Mouse (Mus musculus): Measurements from ENCODE around the gene Trmu. TPM values are rescaled to one million over a fixed set of nuclear protein-coding genes. Genes with fewer than 3 reads are reported as not detected.

The Trmu gene
- total RNA-seq, 1 experiment = 30.4 TPM

DNA sequence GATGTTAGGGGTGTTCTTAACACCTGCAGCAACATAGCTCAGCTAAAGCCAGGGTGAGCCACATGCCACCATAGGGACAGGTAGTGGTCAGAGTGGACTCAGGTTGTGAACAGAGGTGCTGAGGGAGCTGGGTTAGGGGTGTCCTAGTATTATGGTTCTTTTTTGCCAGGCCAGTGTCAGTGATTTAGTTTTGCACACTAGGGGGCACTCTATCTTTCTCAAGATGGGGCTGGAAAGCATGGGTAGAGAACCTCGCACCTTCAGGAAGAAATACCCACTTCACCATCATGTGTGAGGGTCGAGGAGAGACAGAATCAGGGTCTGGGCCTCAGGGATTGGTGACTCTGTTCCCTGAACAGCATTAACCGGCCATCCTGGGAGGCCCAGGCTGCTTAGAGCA, 43.8 kb upstream of the Trmu start:
- Histone ChIP-seq H3K9me3 (ENCODE audit: control insufficient read depth, insufficient read depth, low read depth, low read length) (no peaks in the 10 kb centered on the region), H3K9ac (ENCODE audit: insufficient read depth, low read depth, low read length, poor library complexity, severe bottlenecking) (no peak overlapping the region), H3K4me1 (ENCODE audit: control insufficient read depth in 2 of 2, insufficient read depth in 2 of 2, low read length in 2 of 2, poor library complexity in 1 of 2) (peaks cover 0 to 2% of the 10 kb centered on the region in 2 experiments; a peak in 1 of 4 replicates), H3K27ac (ENCODE audit: insufficient read depth, low read depth, low read length, poor library complexity, severe bottlenecking) (no peak overlapping the region), H3K36me3 (ENCODE audit: control insufficient read depth, insufficient read depth, low read length, poor library complexity, severe bottlenecking) (no peaks in the 10 kb centered on the region), H3K4me3 (ENCODE audit: insufficient read depth in 1 of 2, low read depth in 1 of 2, low read length in 2 of 2, poor library complexity in 1 of 2, severe bottlenecking in 1 of 2) (no peak overlapping the region)
- no peak for DNase-seq (ENCODE audit: low read depth, low spot score)
- TF ChIP-seq ZC3H11A (IDR thresholded peaks at IDR 0.05; ENCODE audit: borderline replicate concordance, low read depth, low read length) (no peak), CHD2 (IDR thresholded peaks at IDR 0.05; ENCODE audit: low read depth, low read length) (no peak)
- in situ Hi-C loops (cut with MboI; ENCODE audit: low sequenced_read_pairs in 2 of 2, unreplicated experiment in 2 of 2) = no loop called here

DNA sequence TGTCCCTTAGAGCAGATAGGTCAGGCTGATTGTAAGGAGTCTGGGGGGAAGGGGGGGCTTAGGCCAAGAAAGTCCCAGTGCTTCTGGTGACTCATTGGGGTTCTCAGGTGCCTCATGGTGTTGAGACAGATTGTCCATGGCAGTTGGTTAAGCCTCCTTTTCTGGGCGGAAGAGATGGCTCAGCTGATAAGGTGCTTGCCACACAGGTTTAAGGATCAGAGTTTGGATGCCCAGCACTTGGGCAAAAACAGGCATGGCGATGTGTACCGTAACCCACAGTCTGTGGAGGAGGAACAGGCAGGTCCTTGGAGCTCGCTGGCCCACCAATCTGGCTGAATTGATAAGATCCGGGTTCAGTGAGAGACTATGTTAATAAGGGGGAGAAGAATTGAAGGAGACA, 42.2 kb upstream of the Trmu start:
- Histone ChIP-seq H3K4me3 (ENCODE audit: insufficient read depth in 1 of 2, low read depth in 1 of 2, low read length in 2 of 2, poor library complexity in 1 of 2, severe bottlenecking in 1 of 2) (no peak overlapping the region), H3K9ac (ENCODE audit: insufficient read depth, low read depth, low read length, poor library complexity, severe bottlenecking) (no peak overlapping the region), H3K36me3 (ENCODE audit: control insufficient read depth, insufficient read depth, low read length, poor library complexity, severe bottlenecking) (no peaks in the 10 kb centered on the region), H3K4me1 (ENCODE audit: control insufficient read depth in 2 of 2, insufficient read depth in 2 of 2, low read length in 2 of 2, poor library complexity in 1 of 2) (peaks cover 0 to 11% of the 10 kb centered on the region in 2 experiments; a peak in 2 of 4 replicates), H3K27ac (ENCODE audit: insufficient read depth, low read depth, low read length, poor library complexity, severe bottlenecking) (no peak overlapping the region), H3K9me3 (ENCODE audit: control insufficient read depth, insufficient read depth, low read depth, low read length) (no peaks in the 10 kb centered on the region)
- in situ Hi-C loops (cut with MboI; ENCODE audit: low sequenced_read_pairs in 2 of 2, unreplicated experiment in 2 of 2) = no loop called here
- TF ChIP-seq ZC3H11A (IDR thresholded peaks at IDR 0.05; ENCODE audit: borderline replicate concordance, low read depth, low read length) = no peak
- TF ChIP-seq HCFC1 (IDR thresholded peaks at IDR 0.05; ENCODE audit: borderline replicate concordance, insufficient read depth, low read length) = no peak
- TF ChIP-seq CHD2 (IDR thresholded peaks at IDR 0.05; ENCODE audit: low read depth, low read length) = no peak
- TF ChIP-seq MAFK (IDR thresholded peaks at IDR 0.05; ENCODE audit: insufficient read depth, low read depth, low read length) = no peak
- TF ChIP-seq ZNF384 (IDR thresholded peaks at IDR 0.05; ENCODE audit: low read depth, low read length) = no peak
- no peak for DNase-seq (ENCODE audit: low read depth, low spot score)

DNA sequence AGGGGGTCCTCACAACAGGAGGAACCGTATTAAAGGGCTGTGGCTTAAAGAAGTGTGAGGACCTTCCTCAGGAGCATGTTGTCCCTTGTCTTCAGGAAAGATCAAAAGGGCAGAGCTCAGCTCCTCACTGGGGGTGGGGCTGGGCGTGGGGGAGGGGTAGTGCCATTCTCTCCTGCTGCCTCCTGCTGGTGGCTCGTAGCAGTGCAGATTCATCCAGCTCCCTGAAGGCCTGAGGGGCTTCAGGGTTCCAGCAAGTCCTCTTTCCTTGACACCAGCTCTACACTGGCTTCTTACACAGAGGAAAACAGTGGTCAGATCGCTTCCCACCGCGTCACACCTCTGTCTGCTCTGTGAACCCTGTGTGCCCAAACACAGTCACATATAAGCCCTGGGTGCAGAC, 38.1 kb upstream of the Trmu start:
- peaks cover 0 to 12% of the 10 kb centered on the region in 2 experiments; a peak in 2 of 4 replicates for H3K4me1 ChIP-seq (ENCODE audit: control insufficient read depth in 2 of 2, insufficient read depth in 2 of 2, low read length in 2 of 2, poor library complexity in 1 of 2)
- H3K4me3 ChIP-seq (ENCODE audit: insufficient read depth in 1 of 2, low read depth in 1 of 2, low read length in 2 of 2, poor library complexity in 1 of 2, severe bottlenecking in 1 of 2) = no peak overlapping the region
- TF ChIP-seq ZNF384 (IDR thresholded peaks at IDR 0.05; ENCODE audit: low read depth, low read length) (no peak), CHD2 (IDR thresholded peaks at IDR 0.05; ENCODE audit: low read depth, low read length) (no peak), ZC3H11A (IDR thresholded peaks at IDR 0.05; ENCODE audit: borderline replicate concordance, low read depth, low read length) (no peak), HCFC1 (IDR thresholded peaks at IDR 0.05; ENCODE audit: borderline replicate concordance, insufficient read depth, low read length) (no peak), MAFK (IDR thresholded peaks at IDR 0.05; ENCODE audit: insufficient read depth, low read depth, low read length) (no peak)
- no peak overlapping the region for H3K9ac ChIP-seq (ENCODE audit: insufficient read depth, low read depth, low read length, poor library complexity, severe bottlenecking)
- in situ Hi-C loops (cut with MboI; ENCODE audit: low sequenced_read_pairs in 2 of 2, unreplicated experiment in 2 of 2) = no loop called here
- DNase-seq (ENCODE audit: low read depth, low spot score) = no peak
- H3K9me3 ChIP-seq (ENCODE audit: control insufficient read depth, insufficient read depth, low read depth, low read length) = no peaks in the 10 kb centered on the region
- H3K27ac ChIP-seq (ENCODE audit: insufficient read depth, low read depth, low read length, poor library complexity, severe bottlenecking) = no peak overlapping the region
- H3K36me3 ChIP-seq (ENCODE audit: control insufficient read depth, insufficient read depth, low read length, poor library complexity, severe bottlenecking) = no peaks in the 10 kb centered on the region

DNA sequence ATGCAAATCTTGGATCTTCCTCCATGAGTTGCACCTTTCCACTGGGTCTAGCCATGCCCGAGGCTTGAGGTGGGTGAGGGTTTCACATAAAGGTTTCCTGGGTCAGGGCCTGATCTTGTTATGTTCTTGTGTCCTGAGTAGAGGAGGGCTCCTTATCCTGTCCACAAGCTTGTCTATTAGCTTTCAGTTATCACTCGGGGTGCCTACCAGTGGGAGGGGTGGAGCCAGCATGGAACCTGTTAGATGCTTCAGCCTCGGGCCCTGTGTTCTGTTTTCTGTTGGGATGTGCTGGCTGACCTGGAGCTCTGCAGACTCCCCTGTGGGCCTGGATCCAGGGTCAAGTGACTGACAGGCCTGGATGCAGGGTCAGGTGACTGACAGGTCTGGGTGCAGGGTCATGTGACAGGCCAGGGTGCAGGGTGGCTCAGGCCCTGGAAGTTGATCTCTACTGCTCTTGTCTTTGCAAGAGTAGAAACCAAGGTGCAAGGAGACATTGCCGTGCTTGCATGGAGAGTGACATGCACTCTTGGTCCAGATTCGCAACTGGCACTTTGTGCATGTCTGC, 37.2 kb upstream of the Trmu start:
- Histone ChIP-seq H3K9me3 (ENCODE audit: control insufficient read depth, insufficient read depth, low read depth, low read length) (no peaks in the 10 kb centered on the region), H3K36me3 (ENCODE audit: control insufficient read depth, insufficient read depth, low read length, poor library complexity, severe bottlenecking) (no peaks in the 10 kb centered on the region), H3K4me1 (ENCODE audit: control insufficient read depth in 2 of 2, insufficient read depth in 2 of 2, low read length in 2 of 2, poor library complexity in 1 of 2) (peaks cover 0 to 12% of the 10 kb centered on the region in 2 experiments; a peak in 2 of 4 replicates), H3K9ac (ENCODE audit: insufficient read depth, low read depth, low read length, poor library complexity, severe bottlenecking) (no peak overlapping the region), H3K27ac (ENCODE audit: insufficient read depth, low read depth, low read length, poor library complexity, severe bottlenecking) (no peak overlapping the region), H3K4me3 (ENCODE audit: insufficient read depth in 1 of 2, low read depth in 1 of 2, low read length in 2 of 2, poor library complexity in 1 of 2, severe bottlenecking in 1 of 2) (no peak overlapping the region)
- in situ Hi-C loops (cut with MboI; ENCODE audit: low sequenced_read_pairs in 2 of 2, unreplicated experiment in 2 of 2) = no loop called here
- no peak for DNase-seq (ENCODE audit: low read depth, low spot score)
- TF ChIP-seq ZC3H11A (IDR thresholded peaks at IDR 0.05; ENCODE audit: borderline replicate concordance, low read depth, low read length) (no peak), MAFK (IDR thresholded peaks at IDR 0.05; ENCODE audit: insufficient read depth, low read depth, low read length) (no peak), ZNF384 (IDR thresholded peaks at IDR 0.05; ENCODE audit: low read depth, low read length) (no peak), HCFC1 (IDR thresholded peaks at IDR 0.05; ENCODE audit: borderline replicate concordance, insufficient read depth, low read length) (no peak), CHD2 (IDR thresholded peaks at IDR 0.05; ENCODE audit: low read depth, low read length) (no peak)

DNA sequence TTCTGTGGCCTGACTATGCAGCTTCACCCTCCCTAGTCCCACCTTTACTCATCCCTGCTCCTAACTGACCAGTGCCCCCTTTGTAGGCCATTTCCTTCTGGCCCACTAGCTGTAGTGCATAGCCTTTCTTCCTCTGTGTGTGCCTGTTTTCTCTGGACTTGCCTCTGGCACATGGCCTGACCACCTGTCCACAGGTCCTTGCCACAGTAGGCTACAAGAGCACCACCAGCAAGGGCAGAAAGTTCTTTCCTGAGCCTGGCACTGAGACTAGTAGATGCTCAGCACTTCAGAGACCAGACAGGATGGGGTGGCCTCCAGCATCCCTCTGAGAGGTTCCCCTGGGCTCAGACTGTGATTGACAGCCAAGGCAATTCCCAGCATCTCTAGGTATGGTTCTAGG, 34.0 kb upstream of the Trmu start:
- peaks cover 0 to 12% of the 10 kb centered on the region in 2 experiments; a peak in 2 of 4 replicates for H3K4me1 ChIP-seq (ENCODE audit: control insufficient read depth in 2 of 2, insufficient read depth in 2 of 2, low read length in 2 of 2, poor library complexity in 1 of 2)
- H3K9ac ChIP-seq (ENCODE audit: insufficient read depth, low read depth, low read length, poor library complexity, severe bottlenecking) = no peak overlapping the region
- no peak for TF ChIP-seq ZNF384 (IDR thresholded peaks at IDR 0.05; ENCODE audit: low read depth, low read length)
- TF ChIP-seq ZC3H11A (IDR thresholded peaks at IDR 0.05; ENCODE audit: borderline replicate concordance, low read depth, low read length) = no peak
- no peak for TF ChIP-seq CHD2 (IDR thresholded peaks at IDR 0.05; ENCODE audit: low read depth, low read length)
- no peak for TF ChIP-seq MAFK (IDR thresholded peaks at IDR 0.05; ENCODE audit: insufficient read depth, low read depth, low read length)
- TF ChIP-seq HCFC1 (IDR thresholded peaks at IDR 0.05; ENCODE audit: borderline replicate concordance, insufficient read depth, low read length) = no peak
- no peak overlapping the region for H3K27ac ChIP-seq (ENCODE audit: insufficient read depth, low read depth, low read length, poor library complexity, severe bottlenecking)
- in situ Hi-C loops (cut with MboI; ENCODE audit: low sequenced_read_pairs in 2 of 2, unreplicated experiment in 2 of 2) = no loop called here
- no peaks in the 10 kb centered on the region for H3K36me3 ChIP-seq (ENCODE audit: control insufficient read depth, insufficient read depth, low read length, poor library complexity, severe bottlenecking)
- DNase-seq (ENCODE audit: low read depth, low spot score) = no peak
- H3K4me3 ChIP-seq (ENCODE audit: insufficient read depth in 1 of 2, low read depth in 1 of 2, low read length in 2 of 2, poor library complexity in 1 of 2, severe bottlenecking in 1 of 2) = no peak overlapping the region
- H3K9me3 ChIP-seq (ENCODE audit: control insufficient read depth, insufficient read depth, low read depth, low read length) = no peaks in the 10 kb centered on the region

All from ES-E14 (cell line).